Mouse (Mus musculus): ENCODE measurements around the gene Pitpnb.

Pitpnb gene

DNA sequence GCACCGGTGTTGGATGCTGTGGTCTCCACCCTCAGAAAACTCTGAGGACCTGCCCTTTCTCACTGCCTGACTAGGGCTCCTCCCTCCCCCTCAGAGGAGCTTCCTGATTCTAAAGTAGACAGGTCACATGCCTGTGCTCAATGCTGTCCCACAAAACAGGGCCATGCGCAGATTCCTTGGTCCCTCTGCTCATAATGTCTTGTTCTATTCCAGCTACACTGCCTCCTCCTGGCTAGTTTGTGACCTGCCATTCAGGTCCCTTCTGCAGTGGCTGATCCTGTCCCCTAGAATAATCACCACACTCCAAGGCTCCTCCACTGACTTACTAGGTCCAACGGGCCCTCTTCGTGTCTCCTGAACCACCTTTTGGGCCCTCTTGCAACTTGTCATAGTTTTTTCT lies 65.6 kb downstream of the Pitpnb start:
- DNase-seq (ENCODE audit: low read depth, low spot score), result no peak

DNA sequence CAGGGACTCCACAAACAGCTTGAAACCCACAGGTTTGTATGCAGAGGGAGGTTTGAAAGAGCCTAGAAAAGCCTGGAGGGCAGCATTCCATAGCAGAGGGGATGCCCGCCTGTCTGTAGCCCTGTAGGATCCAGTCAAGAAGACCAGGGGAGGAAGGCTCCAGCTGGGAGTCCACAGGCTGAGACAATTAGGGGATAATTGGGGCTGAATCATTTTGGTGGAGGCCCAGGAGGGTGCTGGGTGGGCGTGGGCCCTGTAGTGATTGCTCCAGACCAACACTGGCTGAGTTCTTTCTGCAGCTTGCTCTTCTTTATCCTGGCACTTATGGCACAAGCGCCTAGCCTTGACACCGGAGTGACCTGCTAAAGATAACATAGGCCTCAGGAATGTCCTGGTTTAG lies 67.9 kb downstream of the Pitpnb start:
- no peak for DNase-seq (ENCODE audit: low read depth, low spot score)

DNA sequence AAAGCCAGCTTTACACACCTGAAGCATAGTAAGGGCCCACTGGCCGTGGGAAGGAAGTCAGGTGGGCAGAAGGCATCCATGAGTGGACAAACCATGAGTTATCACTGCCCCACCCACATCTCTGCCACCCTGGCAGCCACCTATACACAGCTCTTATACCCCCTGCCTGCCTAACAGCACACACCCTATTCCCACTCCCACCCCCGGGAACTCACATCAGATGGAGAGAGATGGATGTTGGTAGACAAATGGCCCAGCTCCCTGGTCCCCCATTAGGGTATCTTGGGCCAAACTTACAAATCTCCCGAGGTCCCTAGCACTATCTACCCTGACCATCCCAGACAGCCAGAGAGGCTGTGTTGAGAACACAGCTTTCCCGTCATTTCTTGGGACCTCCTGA lies 68.7 kb downstream of the Pitpnb start:
- DNase-seq (ENCODE audit: low read depth, low spot score), result no peak

DNA sequence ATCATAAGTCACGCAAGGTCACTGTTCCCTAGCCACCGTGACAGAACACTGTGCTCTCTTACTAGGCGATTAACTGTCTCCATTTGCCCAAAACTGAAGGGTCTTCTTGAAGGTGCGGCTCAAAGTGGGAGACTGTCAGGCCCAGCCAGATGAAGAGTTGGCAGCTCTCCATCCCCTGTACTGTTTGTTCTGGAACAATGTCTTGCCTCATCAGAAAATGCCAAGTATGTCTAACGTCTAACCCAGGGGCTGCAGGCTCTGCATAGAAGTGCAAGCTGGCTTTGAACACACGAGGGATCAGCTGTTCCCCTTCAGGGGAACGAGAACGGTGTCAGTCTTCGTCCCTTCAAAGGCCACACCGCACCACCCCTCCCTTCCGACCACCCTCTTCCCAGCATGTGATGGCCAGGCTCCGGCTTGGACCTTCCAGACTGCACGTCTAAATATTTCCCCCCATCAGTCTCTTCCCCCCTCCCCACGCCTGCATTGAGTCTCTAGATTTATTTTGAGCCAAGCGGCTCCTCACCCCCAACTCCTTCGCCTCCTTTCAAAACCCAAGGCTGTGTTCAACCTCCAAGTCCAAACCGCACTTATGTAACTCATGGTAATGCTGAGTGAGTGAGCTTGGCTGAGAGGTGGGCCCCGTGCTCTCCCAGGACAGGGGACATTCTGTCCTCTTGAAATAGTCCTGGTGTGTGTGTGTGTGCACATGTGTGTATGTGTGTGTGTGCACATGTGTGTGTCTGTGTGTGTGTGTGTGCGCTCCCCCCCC lies 71.5 kb downstream of the Pitpnb start:
- no peak for DNase-seq (ENCODE audit: low read depth, low spot score)

DNA sequence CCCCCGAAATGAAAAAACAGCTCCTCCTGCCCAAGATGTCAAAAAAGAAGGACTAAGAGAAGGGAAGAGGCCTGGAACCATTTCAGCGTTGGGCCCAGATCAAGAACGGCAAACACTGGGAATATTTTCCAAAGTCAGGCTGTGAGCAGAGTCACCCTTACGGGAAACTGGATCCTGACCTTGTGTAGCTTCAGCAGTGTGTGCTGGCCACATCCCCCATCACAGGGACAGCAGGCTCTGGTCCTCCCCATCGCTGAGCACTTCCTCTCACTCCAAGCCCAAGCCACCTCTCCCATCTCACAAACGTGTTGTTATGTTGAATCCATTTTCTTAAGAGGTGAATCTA lies 72.1 kb downstream of the Pitpnb start:
- no peak for DNase-seq (ENCODE audit: low read depth, low spot score)

DNA sequence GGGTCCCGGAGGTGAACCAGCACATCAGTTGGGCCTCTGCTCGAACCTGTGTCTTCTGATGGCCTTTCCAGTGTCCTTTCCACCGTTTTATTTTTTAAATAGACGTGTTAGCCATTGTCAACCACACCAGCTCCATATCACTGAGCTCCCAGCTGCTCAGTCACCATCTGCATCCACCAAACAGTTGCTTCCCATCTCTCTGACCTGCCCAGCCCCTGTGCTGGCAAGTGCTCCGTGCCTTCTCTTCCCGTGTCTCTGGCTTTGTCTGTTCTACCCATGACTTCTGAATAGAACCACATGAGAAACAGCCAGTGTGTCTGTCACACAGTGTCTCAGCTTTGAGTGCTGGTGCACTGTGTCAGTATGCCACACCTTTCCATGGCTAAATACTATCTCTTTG lies 74.2 kb downstream of the Pitpnb start:
- no peak for DNase-seq (ENCODE audit: low read depth, low spot score)

DNA sequence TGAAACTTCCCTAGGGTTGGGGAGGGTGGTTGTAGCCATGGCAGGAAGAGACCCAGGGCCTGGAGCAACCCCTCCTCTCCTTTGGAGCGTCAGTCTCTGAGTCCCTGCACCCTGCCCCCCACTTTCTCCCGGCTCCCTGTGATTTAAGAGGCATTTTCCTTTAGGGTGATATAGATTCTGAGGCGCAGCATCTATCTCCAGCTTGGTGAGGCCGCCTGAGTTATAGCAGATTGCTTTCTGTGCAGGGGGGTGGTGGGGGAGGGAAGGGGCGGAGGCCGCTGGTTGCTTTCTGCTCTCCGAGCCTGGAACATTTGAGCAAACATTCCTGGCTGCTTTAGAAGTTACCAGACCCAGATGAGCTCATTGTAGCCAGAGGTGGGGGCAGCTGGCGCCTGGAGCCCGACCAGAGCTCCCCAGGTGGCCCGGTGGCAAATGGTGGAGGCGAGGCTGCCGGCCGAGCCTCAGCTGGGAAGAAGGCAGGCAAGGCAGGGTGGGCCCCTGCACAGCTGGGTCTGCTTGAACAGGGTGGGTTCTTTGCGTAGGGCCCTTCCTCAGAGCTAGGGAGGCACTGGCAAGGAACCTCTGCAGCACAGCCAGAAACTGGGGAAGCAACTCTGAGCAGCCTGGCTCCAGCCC lies 78.0 kb downstream of the Pitpnb start:
- no peak for DNase-seq (ENCODE audit: low read depth, low spot score)

DNA sequence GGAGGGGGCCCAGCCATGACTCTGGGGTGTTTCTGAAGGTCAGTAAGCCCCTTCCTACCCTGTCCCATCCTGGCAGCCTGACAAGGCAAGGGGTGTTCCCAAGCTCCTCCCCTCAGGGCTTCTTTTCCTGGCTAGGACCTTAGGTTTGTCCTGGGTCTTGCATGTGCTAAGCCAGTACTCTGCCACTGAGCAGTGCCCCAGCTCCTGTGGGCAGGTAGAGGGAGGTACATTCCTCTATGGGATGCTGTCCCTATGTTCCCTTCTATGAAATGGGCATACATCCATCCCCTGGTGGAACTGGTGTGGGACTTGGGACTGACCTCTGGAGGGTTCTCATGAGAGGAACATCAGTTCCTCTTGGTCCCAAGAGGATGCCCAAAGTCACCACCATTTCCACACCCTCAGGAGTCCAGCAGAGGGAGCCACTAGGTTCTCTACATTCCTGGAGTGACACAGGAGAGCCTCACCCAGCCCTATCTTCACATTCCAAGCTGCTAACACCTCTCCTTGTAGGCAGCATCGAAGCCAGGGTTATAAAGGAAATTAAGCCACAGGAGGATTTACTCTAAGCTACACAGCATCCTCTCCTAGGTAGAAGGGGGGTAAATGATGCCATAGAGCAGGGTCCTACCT lies 79.0 kb downstream of the Pitpnb start:
- no peak for DNase-seq (ENCODE audit: low read depth, low spot score)

DNA sequence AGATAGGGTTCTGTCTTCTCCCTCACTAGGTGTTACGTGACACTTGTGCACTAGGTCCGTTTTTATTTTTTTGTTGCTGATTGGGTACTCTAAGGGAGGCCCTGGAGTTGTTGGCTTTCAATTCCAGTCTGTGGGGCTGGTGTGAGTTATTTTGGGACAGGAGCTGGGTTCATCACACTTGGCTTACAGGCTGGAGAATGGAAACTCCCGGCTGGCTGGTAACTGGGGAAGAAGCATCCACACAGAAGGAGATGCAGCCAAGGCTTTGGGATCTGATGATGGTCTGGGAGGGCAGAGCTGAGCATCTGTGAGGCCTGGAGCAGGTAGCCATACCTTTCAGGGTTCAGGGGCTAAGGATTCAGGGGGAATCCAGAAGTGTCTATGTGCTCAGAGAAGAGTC lies 80.1 kb downstream of the Pitpnb start:
- DNase-seq (ENCODE audit: low read depth, low spot score), result no peak

DNA sequence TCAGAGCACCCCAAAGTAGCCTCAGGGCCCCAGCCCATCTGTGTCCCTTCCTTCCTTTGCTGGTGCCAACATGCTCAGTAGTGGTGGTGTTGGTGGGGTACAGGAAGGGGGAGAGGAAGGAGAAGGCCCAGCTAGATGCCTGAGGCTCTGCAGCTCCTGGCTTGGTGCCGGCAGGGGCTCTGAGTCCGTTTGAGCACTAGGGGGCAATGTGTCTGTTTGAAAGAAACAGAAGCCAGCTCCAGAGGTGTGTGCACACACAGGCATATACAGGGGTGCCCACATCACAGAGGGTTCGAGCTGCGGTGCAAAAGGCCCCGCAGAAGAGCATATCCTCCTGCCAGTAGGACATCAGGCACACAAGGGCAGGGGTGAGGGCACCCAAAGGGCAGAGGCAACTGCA lies 83.6 kb downstream of the Pitpnb start:
- DNase-seq (ENCODE audit: low read depth, low spot score), result no peak

DNA sequence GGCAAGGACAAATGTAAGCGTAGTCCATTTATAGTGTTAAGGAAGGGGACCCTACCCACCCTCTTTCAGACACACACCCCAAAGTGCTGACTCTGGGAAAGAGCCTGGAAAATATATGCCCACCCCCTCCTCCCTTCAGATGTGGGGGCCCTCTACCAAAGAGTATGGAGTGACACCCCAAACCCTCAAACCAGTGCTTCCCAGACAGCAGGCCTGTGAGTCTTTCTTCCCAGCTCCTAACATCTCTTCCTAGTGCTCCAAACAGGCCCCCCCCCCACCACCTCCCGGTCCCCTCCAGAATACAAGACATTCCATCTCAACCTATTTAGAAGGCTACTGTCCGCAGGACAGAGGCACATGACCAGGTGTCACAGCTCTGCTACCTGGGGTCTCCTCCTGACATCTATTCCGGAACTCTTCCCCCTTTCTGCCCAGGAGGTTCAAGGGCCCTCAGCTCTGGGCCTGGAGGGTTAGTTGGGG lies 84.2 kb downstream of the Pitpnb start:
- no peak for DNase-seq (ENCODE audit: low read depth, low spot score)

DNA sequence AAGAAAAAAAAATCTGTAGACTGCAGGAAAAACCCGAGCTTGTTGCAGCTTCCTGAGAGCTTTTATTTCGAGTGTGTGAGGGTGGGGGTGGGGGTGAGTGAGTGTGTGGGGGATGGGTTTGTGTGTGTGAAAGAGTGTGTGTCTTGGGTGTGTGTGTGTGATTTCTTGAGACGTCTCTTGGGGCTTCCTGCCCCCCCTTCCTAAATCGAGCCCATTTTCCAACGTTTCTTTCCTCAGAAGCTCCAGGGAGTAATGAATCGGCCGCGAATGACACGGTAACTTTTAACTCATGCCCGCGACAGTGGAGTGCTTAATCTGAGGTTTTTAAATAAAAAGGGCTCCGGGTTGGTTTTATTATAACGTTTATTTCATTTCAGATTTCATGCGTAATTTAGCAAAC lies 85.0 kb downstream of the Pitpnb start:
- no peak for DNase-seq (ENCODE audit: low read depth, low spot score)

DNA sequence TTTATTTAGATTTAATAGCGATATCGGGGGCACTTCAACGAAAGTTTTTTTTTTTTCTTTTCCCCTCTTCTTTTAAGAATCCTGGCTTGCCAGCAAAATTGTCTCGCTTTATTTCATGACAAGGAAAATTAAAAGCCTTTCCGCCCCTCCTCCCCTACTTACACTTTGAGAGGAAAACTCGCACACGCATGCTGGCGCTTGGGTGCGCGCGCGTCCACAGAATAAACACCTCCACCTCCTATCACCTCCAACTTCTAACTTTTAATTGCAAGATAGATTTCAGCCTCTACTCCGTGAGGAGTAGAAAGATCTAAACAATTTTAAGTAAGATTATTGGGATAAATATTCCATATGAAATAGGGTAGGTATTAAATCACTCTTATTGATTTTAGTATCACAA lies 85.5 kb downstream of the Pitpnb start:
- no peak for DNase-seq (ENCODE audit: low read depth, low spot score)

DNA sequence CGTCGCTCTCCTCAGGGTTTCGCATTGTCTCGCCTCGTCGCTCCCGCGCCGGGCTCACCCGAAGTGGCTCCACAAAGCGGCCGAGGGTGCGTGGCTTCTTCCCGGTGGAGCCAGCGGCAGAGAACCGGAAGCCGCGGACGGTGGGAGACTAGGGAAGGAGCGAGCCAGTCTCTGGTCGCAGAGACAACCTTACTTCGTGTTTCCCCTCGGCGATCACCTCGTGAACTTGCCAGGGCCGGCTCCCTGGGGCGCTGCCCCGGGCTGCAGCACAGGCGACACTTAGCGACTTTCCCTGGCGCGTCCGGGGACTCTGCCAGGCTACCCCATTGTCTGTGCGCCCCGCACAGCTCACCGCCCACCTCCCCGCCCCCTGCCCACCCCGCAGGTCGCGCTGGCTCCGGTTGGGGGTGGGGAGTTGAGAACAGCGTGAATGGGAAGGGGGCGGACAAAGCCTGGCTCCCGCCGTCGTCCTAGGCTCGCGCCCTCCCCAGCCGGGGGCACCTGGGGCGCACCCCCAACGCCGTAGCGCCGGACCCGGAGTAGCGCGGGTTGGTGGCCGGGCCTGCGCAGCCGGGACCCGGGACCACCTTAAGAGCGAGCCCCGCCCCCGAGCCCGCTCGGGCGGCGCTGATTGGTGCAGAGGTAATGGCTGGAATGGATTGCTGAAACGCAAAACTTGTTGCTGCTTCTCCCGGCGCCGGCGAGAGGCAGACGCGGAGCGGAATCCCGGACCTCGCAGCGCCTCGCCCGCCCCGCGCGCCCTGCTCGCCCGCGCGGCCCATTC lies 86.2 kb downstream of the Pitpnb start, which contains the start of gene Mn1:
Mn1 (plus strand) TSS at position 772 of the 784 bp plus-strand sequence.
- peak; percentile 71 for DNase-seq (ENCODE audit: low read depth, low spot score)

DNA sequence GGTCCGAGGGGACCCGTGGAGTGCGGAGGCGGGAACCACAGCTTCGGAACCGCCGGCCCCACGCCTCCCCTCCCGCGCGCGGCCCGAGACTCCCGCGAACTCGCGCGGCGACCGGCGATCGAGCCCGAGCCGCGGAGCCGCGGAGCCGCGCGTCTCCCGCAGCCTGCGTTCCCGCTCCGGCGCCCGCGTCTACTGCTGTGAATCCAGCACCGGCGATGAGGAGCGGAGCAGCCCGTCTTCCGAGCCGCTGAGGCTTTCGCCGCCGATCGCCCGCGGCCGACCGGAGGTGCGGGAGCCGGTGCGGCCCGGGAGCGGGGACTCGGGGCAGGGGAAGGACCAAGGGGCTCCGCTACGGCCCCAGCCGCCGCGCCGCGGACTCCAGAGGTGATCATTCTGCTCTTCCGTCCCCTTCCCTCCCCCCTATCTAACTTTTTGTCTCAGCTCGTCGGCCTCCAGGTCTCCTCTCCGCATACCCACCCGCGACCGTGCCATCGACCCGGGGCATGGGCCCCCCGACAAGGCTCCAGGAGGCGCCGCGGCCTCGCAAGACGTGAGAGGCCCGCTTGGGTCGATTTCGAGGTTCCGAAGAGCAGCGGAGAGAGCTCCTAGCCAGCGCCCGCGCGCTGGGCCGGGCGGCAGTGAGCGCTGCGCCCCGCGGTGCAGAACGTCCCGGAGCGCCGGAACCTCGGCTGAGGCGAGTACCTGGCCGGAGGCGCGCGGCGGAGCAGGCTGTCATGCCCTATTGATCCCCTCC lies 87.0 kb downstream of the Pitpnb start:
- DNase-seq (ENCODE audit: low read depth, low spot score), result no peak

DNA sequence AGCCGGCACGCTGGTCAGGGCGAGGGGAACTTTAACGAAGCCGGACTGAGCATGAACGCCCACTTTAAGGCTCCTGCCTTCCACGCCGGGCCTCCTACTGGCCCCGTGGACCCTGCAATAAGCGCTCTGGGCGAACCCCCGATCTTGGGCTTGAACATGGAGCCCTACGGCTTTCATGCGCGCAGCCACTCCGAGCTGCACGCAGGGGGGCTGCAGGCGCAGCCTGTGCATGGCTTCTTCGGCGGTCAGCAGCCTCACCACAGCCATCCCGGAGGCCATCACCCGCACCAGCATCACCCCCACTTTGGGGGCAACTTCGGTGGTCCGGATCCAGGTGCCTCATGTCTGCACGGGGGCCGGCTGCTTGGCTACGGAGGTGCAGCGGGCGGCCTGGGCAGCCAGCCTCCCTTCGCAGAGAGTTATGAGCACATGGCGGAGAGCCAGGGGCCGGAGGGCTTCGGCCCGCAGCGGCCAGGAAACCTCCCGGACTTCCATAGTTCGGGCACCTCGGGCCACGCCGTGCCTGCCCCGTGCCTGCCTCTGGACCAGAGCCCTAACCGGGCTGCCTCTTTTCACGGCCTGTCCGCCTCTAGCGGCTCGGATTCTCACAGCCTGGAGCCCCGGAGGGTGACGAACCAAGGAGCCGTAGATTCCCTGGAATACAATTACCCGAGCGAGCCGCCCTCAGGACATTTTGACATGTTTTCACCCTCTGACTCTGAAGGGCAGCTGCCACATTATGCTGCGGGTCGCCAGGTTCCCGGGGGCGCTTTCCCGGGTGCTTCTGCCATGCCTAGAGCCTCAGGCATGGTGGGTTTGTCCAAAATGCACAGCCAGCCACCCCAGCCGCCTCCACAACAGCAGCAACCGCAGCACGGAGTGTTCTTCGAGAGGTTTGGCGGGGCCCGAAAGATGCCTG lies 87.9 kb downstream of the Pitpnb start:
- DNase-seq (ENCODE audit: low read depth, low spot score), result no peak

DNA sequence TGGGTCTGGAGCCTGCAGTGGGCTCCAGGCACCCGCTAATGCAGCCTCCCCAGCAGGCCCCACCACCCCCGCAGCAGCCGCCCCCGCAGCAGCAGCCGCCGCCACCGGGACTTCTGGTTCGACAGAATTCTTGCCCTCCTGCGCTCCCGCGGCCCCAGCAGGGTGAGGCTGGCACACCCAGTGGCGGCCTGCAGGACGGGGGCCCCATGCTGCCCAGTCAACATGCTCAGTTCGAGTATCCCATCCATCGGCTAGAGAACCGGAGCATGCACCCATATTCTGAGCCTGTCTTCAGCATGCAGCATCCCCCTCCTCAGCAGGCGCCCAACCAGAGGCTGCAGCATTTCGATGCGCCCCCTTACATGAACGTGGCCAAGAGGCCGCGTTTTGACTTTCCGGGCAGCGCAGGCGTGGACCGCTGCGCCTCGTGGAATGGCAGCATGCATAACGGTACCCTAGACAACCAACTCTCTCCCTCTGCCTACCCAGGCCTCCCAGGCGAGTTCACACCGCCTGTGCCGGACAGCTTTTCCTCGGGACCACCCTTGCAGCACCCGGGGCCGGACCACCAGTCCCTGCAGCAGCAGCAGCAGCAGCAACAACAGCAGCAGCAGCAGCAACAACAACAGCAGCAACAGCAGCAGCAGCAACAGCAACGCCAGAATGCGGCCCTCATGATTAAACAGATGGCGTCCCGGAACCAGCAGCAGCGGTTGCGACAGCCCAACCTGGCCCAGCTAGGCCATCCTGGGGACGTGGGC lies 88.7 kb downstream of the Pitpnb start:
- DNase-seq (ENCODE audit: low read depth, low spot score), result no peak

DNA sequence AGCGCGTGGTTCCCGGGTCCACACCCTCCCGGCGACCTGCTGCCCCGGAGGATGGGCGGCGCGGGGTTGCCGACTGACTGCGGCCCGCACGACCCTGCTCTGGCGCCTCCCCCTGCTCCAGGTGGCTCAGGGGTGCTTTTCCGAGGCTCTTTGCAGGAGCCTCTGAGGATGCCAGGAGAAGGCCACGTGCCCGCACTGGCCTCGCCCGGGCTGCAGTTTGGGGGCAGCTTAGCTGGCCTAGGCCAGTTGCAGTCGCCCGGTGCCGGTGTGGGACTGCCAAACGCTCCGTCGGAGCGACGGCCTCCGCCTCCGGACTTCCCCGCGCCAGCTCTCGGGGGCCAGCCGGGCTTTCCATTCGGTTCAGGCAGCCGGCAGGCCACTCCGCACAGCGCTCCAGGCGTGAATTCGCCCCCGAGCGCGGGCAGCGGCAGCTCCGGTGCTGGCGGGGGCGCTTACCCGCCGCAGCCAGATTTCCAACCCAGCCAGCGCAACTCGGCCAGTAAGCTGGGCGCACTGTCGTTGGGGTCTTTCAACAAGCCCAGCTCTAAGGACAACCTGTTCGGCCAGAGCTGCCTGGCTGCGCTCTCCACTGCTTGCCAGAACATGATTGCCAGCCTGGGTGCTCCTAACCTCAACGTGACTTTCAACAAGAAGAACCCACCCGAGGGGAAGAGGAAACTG lies 89.6 kb downstream of the Pitpnb start:
- no peak for DNase-seq (ENCODE audit: low read depth, low spot score)

DNA sequence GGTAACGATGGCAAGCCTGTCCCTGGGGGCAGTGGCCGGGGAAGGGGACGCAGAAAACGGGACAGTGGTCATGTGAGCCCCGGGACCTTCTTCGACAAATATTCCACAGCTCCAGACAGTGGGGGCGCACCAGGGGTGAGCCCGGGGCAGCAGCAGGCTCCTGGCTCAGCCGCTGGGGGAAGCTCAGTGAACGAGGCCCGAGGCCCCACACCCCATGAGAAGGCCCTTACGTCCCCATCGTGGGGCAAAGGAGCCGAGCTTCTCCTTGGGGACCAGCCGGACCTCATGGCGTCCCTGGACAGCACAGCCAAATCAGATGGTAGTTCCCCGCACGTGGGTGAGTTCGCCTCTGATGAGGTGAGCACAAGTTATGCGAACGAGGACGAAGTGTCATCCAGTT lies 90.3 kb downstream of the Pitpnb start:
- no peak for DNase-seq (ENCODE audit: low read depth, low spot score)

Measured in WW6 (cell line).